Mouse (Mus musculus) testis, postnatal 10 days (tissue): ENCODE results near the gene Tm9sf4.
A peak's percentile ranks its signal among the peaks of the same experiment; 100 is the strongest.

ENCODE experiments used
- DNase-seq: peaks from one replicate; pipeline ENCODE4 v3.0.0; 2021; ENCODE audit warnings: low spot score

The Tm9sf4 gene

GRCm38 (mm10) chr2:153160133-153160532 lies 970 bp upstream of the Tm9sf4 start:
- DNase-seq = no peak

- DNase-seq = peak; percentile 55
Observed at GRCm38 (mm10) chr2:153161684-153162080, 579 bp downstream of the Tm9sf4 start.

GRCm38 (mm10) chr2:153167136-153167535 lies 6.0 kb downstream of the Tm9sf4 start:
- DNase-seq = no peak

DNA sequence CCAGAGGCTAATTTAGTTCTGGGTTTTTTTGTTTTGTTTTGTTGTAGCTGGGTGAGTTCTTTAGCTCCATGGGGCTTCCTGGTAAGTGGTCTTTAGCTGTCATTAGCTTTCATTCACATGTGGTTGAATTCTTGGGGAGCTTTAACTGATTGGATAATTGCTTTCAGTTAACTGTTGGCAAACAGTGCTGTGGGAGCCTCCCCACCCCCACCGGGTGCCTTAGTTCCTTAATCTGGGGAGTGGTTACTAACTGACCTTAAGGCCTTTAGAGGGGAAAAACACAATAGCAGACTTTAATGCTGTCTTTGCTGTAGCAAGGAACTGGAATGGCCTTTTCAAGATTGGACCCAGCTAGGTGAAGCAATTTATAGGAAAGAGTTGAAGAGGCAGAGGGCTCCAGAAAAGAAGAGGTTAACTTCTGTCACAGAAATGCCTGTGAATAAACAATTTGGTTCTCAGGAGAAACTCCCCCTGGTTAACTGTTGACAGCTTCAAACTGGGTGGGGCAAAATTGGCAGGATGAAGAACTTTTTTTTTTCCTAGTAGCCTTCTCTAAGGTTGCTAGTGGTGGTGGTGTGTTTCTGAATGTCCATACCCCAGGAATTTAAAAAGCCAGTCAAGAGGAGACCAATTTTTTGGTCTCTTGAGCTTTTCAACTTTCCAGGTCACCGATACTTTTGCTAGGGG lies 7.2 kb downstream of the Tm9sf4 start:
- DNase-seq = no peak

DNA sequence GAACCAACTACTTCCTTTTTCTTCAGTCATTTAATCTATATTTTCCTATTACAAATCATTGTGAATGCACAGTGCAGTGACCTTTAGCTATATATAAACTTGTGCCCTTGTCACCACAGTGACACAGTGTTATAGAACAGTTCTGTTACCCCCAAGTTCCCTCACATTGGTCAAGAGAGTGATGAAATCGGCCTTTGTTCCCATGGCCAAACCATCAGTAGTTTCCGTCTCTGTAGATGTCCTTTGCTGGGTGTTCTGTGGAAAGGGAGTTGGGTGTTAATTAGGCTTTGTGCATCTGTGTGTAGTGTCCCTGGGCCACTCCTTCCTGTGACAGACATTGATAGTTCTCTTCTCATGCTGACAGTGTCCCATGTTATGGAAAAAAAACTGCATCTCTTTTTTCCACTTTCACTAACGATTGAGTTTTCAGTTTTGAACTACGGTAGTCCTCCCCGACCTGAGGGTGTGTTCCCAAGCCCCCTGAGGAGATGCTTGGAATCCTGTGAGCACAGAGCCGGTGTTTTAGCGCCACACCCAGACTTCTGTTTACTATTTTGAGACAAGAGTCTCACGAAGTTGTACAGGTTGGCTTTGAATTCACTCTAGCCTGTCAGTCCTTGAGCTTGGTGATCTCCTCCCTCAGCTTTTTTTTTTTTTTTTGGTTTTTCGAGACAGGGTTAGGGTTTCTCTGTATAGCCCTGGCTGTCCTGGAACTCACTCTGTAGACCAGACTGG lies 9.6 kb downstream of the Tm9sf4 start:
- DNase-seq = no peak

DNA sequence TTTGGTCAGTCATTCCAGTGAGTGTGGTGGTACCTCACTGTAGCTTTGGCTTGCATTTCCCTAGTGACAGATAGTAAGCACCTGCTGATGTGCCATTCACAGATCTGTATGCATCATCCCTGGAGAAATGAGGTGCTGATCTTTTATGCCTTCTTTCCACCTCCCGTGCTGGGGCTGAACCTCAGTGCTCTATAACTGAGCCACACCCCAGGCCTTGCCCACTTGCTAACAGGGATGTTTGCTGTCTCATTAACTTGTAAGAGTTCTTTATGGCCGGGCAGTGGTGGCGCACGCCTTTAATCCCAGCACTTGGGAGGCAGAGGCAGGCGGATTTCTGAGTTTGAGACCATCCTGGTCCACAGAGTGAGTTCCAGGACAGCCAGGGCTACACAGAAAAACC lies 10.9 kb downstream of the Tm9sf4 start:
- DNase-seq = no peak

DNA sequence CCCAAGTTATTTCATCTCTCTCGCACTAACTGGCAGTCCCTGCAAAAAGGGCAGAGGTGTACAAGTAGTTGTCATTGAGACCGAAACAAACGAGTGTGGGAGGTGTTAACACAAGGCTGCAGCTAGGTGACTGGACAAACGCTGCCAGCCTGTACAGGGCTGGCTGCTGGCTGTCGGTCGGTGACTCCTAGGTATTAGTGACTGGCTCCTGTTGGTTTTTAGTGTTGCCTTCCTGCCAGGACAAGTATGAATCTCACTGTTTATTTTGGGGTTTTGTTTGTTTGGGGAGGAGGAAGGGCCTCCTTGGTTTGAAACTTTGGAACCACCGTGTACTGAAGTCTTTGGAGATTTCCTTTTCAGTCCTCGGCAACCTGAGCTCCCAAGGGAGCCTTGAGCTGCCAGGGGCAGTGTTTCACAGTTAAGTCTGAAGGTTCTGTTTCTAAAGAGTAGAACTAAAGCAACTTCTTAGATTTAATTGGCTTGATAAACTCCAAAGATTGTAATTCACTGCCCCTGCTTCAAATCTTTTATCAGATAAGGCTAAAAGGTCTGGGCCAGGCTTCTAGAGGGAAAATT lies 15.0 kb downstream of the Tm9sf4 start:
- DNase-seq = no peak

- DNase-seq = no peak
Observed at GRCm38 (mm10) chr2:153177188-153177587, 16.1 kb downstream of the Tm9sf4 start.

GRCm38 (mm10) chr2:153179126-153179860 lies 18.2 kb downstream of the Tm9sf4 start:
- DNase-seq = no peak

- DNase-seq = no peak
Observed at GRCm38 (mm10) chr2:153179961-153180360, 18.9 kb downstream of the Tm9sf4 start.

- DNase-seq = peak; percentile 85
Observed at GRCm38 (mm10) chr2:153186176-153186591, 25.1 kb downstream of the Tm9sf4 start.

- no peak for DNase-seq
Observed at GRCm38 (mm10) chr2:153187848-153188247, 26.7 kb downstream of the Tm9sf4 start.

GRCm38 (mm10) chr2:153191242-153191641 lies 30.1 kb downstream of the Tm9sf4 start:
- DNase-seq = no peak

GRCm38 (mm10) chr2:153194255-153194654 lies 33.2 kb downstream of the Tm9sf4 start:
- no peak for DNase-seq

DNA sequence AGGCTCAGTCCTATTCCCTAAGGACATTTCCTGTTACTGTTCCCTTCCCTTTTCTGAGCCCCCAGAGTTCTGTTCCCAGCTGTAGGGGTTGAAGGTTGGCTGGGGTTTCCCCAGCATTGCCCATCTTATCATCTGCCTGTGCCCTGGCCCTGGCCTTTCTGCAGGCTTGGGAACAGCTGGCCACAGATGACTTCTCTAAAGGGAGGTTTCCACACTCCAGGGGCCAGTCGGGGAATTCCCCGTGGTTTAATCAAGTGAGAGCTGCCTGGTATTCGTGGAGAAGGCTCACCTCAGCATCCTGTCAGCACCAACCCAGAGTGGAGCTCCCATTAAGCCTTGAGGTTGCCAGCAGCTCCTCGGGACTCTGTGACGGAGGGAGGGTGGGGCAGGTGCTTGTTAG lies 37.4 kb downstream of the Tm9sf4 start:
- DNase-seq = peak; percentile 57

- no peak for DNase-seq
Observed at GRCm38 (mm10) chr2:153199114-153199513, 38.0 kb downstream of the Tm9sf4 start.

GRCm38 (mm10) chr2:153202766-153203165 lies 41.7 kb downstream of the Tm9sf4 start:
- DNase-seq = peak; percentile 77

DNA sequence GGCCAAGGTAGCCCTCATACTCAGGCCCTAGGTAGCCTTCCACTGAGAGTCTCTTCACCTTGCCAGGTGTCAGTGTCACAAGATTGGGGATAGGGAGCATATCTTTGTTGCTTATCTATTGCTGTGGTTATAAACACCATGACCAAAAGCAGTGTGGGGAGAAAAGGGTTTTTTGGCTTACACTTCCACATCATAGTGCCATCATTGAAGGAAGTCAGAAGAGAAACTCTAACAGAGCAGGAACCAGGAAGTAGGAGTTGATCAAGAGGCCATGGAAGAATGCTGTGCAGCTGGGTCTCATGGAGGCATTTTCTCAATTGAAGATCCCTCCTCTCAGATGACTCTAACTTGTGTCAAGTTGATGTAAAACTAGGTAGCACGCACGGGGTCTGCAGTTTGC lies 47.0 kb downstream of the Tm9sf4 start:
- no peak for DNase-seq

DNA sequence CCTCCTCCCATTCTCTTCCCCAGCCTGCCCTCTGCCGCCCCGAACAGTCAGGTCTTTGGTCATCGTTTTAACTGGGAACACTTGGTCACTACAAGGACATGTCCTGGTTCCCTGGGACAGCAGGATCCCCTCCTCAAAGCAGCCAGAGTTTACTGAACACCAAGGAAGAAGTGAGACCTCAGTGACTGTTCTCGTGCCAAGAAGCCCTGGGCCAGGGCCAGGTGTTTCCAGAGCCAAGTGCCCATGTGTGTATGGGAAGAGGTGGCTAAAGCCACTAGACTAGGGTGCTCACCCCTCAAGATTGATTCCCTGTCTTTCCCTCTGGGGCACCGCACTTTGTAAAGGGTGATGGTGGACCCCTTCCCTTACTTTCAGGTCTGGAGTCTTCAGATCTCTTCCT lies 48.2 kb downstream of the Tm9sf4 start:
- no peak for DNase-seq

GRCm38 (mm10) chr2:153211451-153211850 lies 50.3 kb downstream of the Tm9sf4 start:
- DNase-seq = no peak

DNA sequence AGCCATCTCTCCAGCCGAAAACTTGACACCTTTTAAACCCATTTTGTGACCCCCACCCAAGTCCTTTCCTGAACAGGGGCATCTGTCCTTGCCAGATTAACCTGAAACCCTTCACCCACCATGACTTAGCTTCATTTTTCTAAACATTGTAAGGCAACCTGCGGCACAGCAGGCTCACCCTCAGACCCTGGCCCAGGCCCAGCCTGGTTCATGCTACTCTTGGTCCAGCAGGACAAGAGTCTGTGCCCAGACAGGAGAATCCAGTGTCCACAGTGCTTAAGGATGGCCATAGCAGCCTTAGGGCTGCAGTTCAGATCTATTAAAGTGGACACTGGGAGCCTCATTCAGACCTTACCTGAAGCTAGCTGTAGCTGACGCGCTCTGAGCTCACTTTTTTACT lies 52.2 kb downstream of the Tm9sf4 start:
- no peak for DNase-seq

- no peak for DNase-seq
Observed at GRCm38 (mm10) chr2:153214771-153215259, 53.7 kb downstream of the Tm9sf4 start.
